Mouse (Mus musculus) stomach, adult 2 months (tissue): ENCODE measurements around the gene Ccl21b. TPM values are rescaled to one million over a fixed set of nuclear protein-coding genes. Genes with fewer than 3 reads are reported as not detected.

Experiments
- polyA plus RNA-seq: library from polyadenylated mRNA; depleted of rRNA; stranded (reverse); fragments of >200 nt; gene quantifications from 2 replicates; pipeline ENCODE4 v1.2.3, GENCODE M21; 2012; rRNA removed

The Ccl21b gene
- polyA plus RNA-seq, result 1.3 TPM in 1 of 2 replicates, not detected in the other

DNA sequence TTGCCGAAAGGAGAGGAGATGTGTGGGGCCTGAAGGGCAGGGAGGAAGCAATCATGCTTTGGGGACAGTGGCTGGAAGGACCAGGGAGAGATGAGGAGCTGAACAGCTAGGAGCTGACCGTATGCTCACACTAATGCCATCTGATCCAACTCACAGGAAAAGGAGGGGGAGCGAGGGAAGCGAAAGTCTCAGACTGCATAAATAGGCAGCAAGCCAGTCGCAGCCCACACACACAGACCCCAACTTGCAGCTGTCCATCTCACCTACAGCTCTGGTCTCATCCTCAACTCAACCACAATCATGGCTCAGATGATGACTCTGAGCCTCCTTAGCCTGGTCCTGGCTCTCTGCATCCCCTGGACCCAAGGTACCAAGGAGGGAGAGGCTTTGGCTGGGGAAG, at the start of gene Ccl21b:
TSS of gene Ccl21b (plus strand) at position 301 of the 400 bp plus-strand sequence.

DNA sequence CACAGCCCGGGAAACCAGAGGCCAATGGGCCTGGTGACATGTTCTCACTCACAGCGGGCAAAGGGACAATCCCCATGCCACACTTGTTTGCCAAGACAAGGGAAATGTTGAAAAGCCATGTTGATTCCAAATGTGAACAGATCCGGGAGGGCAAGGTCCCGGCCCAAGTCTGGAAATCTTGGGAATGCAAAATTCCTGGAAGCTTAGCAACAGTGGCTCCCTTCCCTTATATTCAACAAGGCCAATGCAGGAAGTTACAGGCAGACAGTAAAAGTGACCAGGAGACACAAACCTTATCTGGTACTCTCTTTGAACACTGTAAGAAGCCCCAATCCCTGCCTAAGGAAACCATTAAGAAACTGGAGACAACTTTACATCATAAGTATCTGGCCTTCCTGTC, 15.2 kb upstream of the Ccl21b start, which contains the start of gene Gm10600:
TSS of gene Gm10600 (plus strand) at position 301 of the 400 bp plus-strand sequence.

GRCm38 (mm10) chr4:42293967-42294366, 38.4 kb downstream of the Ccl21b start, which contains the start of gene Gm21953:
Gene Gm21953, plus strand, starts transcription at chr4:42294267.

Other genes with a start within 250 kb of the Ccl21b start
- 0.03 TPM in 1 of 2 replicates, not detected in the other for gene Gm21093, start 221.0 kb upstream of the Ccl21b start, polyA plus RNA-seq
- gene Gm3893, start 164.6 kb upstream of the Ccl21b start, polyA plus RNA-seq, result not detected in 2 replicates
- not detected in 2 replicates for gene Gm13304, start 140.9 kb upstream of the Ccl21b start, polyA plus RNA-seq
- gene Gm13306, start 102.3 kb upstream of the Ccl21b start, polyA plus RNA-seq, result not detected in 2 replicates
- 0.32 TPM in 1 of 2 replicates, not detected in the other for gene Gm13305, start 87.2 kb upstream of the Ccl21b start, polyA plus RNA-seq
- not detected in 2 replicates for gene Gm10600, start 15.1 kb upstream of the Ccl21b start, polyA plus RNA-seq
- not detected in 2 replicates for gene Gm21953, start 38.5 kb downstream of the Ccl21b start, polyA plus RNA-seq
- not detected in 2 replicates for gene Fam205a3, start 62.6 kb downstream of the Ccl21b start, polyA plus RNA-seq
- gene Gm21586, start 183.6 kb downstream of the Ccl21b start, polyA plus RNA-seq, result not detected in 2 replicates
- gene Gm2163, start 211.0 kb downstream of the Ccl21b start, polyA plus RNA-seq, result not detected in 2 replicates